Mouse (Mus musculus): ENCODE results near the gene Cenpl.

Cenpl gene

GRCm38 (mm10) chr1:161041261-161042020, 29.1 kb upstream of the Cenpl start:
- no peak for DNase-seq (ENCODE audit: low spot score in 2 of 2)

GRCm38 (mm10) chr1:161046972-161047371, 23.5 kb upstream of the Cenpl start:
- DNase-seq (ENCODE audit: low spot score in 2 of 2) = no peak

DNA sequence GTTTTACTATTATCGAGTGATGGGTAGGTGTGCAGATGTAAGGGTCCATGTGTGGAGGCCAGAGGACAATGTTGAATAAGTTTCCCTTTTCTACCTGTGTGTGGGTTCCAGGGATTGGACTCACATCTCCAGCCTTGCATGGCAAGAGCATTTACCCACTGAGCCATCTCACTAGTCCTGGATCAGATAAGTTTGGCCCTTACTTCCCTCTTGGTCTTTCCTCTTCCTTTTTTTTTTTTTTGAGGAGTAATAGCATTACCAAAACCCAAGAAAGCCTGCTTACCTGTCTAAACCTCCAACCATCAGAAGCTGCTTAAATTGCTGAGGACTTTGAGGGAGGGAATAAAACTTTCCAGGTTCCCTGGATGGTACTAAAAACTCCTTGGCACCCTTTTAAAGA, 13.3 kb upstream of the Cenpl start:
- DNase-seq (ENCODE audit: low spot score in 2 of 2) = no peak

GRCm38 (mm10) chr1:161063351-161063750, 7.2 kb upstream of the Cenpl start:
- no peak for DNase-seq (ENCODE audit: low spot score in 2 of 2)

DNA sequence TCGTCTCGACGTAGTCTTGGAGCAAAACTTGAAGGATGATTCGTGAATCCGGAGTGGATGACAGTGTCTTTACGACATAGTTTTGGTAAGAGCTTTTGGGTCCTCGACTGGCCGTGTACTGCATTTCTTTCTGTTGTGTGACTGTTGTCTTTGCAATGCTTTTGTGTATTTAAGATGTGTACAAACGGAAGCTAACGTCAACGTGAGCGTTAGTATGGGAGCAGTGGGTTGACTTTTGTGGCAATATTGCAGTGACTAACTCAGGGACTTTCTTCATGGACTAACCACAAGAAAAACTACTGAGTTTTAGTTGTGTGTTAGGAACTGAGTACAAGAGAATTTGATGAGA, 733 bp downstream of the Cenpl start:
- no peak for DNase-seq (ENCODE audit: low spot score in 2 of 2)

GRCm38 (mm10) chr1:161076238-161076637, 5.7 kb downstream of the Cenpl start:
- DNase-seq (ENCODE audit: low spot score in 2 of 2) = no peak

DNA sequence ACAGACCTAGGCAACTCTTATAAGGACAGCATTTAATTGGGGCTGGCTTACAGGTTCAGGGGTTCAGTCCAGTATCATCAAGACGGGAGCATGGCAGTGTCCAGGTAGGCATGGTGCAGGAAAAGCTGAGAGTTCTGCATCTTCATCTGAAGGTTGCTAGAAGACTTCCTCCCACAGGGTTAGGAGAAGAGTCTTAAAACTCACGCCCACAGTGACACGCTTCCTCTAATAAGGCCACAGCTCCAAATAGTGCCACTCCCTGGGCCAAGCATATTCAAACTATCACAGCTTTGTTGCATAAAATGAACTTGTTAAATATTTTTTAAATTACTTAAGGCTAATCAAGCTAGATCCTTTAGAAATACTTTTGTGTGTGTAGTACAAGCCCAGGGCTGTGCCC, 6.7 kb downstream of the Cenpl start:
- DNase-seq (ENCODE audit: low spot score in 2 of 2) = no peak

GRCm38 (mm10) chr1:161099721-161100405, 29.4 kb downstream of the Cenpl start:
- DNase-seq (ENCODE audit: low spot score in 2 of 2) = no peak

- DNase-seq (ENCODE audit: low spot score in 2 of 2) = no peak
These were observed 33.3 kb downstream of the Cenpl start for GRCm38 (mm10) chr1:161103842-161104241.

GRCm38 (mm10) chr1:161109216-161109615, 38.7 kb downstream of the Cenpl start:
- no peak for DNase-seq (ENCODE audit: low spot score in 2 of 2)

- DNase-seq (ENCODE audit: low spot score in 2 of 2) = no peak
These were observed 44.1 kb downstream of the Cenpl start for GRCm38 (mm10) chr1:161114591-161114990.

GRCm38 (mm10) chr1:161122661-161123418, 52.3 kb downstream of the Cenpl start:
- no peak for DNase-seq (ENCODE audit: low spot score in 2 of 2)

GRCm38 (mm10) chr1:161126461-161126860, 55.9 kb downstream of the Cenpl start:
- no peak for DNase-seq (ENCODE audit: low spot score in 2 of 2)

DNA sequence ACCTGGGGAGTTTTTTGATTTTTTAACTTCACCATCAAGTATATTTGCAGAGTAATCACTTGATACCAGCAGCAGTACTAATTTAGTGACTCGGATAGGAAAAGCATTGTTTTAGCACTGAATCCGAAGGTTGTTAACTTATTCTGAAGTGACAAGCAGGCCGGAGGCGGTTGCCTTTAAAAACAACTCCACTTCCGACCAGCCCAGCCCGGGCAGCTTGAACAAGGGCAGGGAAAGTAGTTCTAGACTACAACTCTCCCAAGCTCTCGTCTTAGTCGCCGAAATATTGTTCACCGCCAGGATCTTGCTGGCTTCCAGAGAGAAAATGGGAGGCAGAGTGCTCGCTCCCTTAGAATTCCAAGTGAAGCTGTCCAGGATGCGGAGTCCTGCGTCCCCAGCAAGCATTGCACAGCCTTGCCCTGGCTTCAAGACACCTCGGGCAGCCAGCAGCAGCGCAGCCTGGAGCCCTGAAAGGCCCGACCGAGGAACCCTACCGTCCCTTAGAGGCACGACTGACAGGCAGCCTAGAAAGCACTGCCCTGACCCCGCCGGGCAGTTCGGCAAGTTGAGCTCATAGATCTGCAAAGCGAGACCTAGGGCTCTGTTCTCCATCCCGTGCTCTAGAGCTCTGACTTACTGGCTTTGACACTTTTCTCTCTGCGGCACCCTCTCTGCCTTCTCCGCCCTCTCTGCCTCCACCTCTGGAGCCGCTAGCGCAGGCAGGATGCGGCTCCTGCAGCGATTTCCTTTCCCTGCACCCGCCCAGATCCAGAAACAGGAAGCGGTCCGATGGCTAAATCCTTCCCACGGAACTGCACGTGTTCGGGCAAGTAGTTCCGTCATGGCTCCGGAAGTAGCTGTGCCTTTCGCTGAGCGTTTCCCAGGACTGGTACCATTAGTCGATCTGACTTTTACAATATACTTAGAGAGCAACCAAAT, 60.5 kb downstream of the Cenpl start, which contains the start of gene Klhl20:
TSS of gene Klhl20 (minus strand) at position 786 of the 939 bp plus-strand sequence.
- DNase-seq (ENCODE audit: low spot score in 2 of 2) = peak; percentile 87 to 90
